Mouse (Mus musculus): ENCODE measurements at regions not wholly inside any gene's neighbourhood (a gene's known extent, or its start where the extent isn't known, plus 50 kb on each side); places are given as distances from the start of the nearest gene placed in this dataset.

DNA sequence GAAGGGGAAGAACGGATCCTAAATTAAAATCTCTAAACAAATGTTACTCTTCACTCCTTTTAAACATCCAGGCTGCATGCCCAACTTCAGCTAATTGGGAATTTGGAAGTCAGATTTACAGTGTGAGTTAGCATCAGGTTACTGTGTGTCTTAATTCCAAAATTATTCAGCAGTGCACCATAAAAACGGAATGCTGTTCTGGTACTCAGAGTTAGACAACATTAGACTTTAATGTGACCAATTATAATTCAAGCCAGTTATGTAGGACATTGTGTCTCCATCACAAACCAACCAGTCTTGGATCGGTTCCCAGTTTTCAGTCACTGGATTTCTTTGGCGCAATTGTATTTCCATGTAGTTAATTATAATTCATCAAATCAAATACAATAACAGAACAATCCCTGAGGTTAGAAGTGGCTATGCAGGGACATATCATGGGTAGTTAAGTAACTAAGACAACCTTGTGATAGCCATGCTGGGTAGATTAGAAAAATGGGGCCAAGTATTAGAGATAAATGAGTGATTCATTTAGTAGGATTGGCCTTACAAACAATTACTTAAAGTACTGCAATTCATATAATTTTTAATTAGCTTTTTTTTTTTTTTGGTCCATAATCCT, 230.9 kb downstream of the Myh15 start:
- TF ChIP-seq CTCF (conservative IDR thresholded peaks at IDR 0.05; ENCODE audit: insufficient read depth, insufficient read length, low read depth, low read length) (no peak), POLR2A (IDR thresholded peaks at IDR 0.05; ENCODE audit: low read depth, low read length) (no peak)

Data from kidney, adult 2 months (tissue).